Mouse (Mus musculus): ENCODE data around the gene Tmem182.

Tmem182 gene

DNA sequence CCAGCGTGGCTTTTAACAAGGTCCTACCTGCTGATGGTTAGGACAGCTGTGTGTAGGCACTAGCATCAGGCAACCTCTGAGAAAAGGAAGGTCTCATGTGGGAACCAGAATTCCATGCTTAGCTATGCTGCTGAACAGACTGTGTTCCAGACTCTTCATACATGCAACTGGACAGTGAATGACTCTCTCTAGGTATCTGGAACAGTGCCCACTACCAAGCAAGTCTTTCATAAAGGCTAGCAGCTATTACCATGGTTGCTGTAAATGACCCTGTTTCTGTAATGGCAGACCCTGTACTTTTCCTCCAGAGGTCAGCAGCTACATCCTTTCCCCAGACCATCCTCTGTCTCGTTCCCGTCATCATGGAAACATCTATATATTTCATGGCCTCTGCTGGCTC, 61.7 kb downstream of the Tmem182 start:
- DNase-seq (ENCODE audit: low spot score in 2 of 2) = no peak

DNA sequence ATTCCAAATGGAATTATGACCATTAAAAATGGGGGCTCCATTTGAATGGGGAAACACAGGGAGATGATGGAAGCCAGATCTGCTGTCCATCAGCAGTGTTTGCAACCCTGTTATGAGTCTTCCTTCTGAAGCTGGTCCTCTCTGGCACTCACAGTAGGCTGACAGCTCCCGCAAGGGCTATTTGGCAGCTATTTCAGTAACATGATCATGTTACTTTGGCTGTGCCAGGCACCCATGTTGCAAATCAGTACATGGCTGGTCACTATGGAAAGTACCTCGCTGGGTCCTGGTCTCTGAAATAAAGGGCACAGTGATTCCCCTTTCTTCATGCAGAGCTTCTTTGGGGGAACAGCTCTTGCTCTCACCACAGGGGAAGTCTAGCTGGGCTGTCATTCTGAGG, 62.2 kb downstream of the Tmem182 start:
- no peak for DNase-seq (ENCODE audit: low spot score in 2 of 2)

DNA sequence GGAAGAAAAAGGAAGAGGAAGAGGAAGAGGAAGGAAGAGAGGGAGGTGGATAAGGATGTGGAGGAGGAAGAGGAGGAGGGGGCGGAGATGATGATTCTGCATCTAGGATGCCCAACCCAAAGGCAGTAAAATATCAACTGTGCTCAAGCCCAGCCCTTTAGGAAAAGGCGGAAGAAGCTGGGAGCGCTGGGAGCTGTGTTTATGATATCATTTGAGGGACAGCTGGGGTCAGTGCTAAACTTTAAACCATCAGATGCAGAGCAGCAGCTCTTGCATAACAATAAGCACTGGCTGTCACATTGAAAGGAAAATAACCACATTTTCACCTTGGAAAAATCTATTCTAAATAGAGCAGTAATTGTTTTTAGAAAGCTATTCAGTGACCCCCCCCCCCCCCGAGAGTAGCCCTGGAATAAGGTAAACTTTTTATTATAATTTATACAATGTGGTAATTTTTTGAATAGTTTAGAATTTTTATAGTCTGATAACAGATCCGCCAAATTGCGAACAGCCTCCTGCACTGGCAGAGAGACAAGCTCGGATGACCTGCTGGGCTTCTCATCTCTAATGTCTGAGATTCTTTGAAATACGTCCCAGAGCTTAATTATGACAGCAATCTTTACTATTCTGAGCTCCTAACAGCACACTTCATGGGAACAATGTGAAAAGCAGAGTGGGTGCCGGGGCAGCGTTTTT, 68.5 kb downstream of the Tmem182 start:
- no peak for DNase-seq (ENCODE audit: low spot score in 2 of 2)

DNA sequence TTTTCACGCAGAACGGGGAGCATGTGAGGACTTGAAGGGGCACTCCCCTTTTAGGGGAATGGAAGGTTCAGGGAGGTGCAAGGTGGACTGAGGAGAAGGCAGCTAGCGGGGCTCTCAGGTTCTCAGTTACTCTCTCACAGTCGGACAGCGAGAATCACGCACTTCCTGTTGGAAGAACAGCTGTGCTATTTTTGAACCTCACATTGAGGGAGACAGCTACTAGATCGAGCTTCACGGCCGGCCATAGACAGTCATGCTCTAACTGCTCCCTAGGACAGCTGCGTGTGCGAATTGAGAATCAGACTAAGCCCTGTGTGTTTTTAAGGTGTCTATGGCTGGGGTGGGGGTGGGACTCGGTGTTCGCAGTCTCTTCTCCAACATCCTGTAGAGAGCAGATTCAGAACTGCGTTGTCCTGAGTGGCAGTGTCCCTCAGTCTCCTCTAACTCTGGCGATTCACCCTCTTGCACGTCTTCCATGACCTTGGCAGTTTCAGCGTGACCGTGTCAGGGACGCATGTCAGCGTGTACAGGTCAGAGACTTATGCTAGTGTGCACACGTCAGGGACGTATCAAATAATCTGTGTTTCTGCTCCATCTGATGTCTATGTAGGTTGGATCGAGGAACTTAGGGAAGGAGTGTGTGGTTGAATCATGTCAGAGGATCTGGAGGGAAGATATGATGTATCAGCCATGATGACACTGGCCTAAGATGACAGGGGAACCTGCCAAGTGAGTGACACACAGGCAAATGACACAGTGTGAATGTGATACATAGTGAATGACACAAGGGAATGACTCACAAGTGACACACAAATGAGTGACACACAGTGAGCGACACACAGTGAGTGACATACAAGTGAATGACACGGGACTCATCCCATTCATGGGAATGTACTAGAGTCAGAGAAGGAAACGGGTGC, 69.3 kb downstream of the Tmem182 start:
- no peak for DNase-seq (ENCODE audit: low spot score in 2 of 2)

GRCm38 (mm10) chr1:40879051-40879450, 73.7 kb downstream of the Tmem182 start:
- DNase-seq (ENCODE audit: low spot score in 2 of 2) = peak; percentile 4 to 18

GRCm38 (mm10) chr1:40879526-40879925, 74.1 kb downstream of the Tmem182 start:
- DNase-seq (ENCODE audit: low spot score in 2 of 2) = no peak

DNA sequence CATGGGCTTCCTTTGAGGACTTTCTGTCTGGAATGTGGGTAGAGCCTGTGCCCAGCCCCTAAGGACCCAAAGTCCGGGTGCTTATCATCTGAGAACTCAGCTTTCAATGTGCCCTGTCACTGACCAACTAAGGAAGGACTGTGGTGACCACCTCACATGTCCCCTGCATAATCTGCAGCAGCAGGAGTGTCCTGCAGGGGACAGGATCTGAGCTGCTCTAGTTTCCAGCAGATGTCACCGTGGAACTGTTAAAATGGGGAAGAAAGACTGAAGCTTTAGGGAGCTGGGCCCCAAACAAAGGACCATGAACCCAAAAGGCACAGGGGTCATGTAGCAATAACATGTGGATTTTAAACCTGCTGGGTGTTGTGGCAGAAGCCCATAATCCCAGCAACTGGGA, 75.1 kb downstream of the Tmem182 start:
- no peak for DNase-seq (ENCODE audit: low spot score in 2 of 2)

DNA sequence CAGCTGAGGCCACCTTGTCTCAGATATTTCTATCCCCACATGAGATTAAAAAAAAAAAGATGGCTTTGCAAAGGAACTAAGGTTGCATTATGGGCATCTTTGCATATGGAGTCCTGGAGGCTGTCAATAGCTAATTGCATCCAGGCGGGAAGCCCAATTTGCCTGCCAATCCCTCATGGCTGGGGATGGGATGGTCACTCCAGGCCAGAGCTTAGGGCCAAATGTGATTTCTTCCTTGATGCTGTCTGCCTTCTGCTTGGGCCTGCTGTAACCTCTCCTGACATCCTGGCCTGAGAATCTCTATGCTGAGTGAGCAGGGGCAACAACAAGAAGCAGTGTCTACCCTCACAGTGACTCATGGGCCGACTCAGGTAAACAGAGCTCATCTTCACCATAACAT, 78.5 kb downstream of the Tmem182 start:
- no peak for DNase-seq (ENCODE audit: low spot score in 2 of 2)

- DNase-seq (ENCODE audit: low spot score in 2 of 2) = no peak
These were observed 79.5 kb downstream of the Tmem182 start for GRCm38 (mm10) chr1:40884943-40885342.

GRCm38 (mm10) chr1:40887673-40888072, 82.3 kb downstream of the Tmem182 start:
- peak in 1 of 2 experiments; percentile 3 for DNase-seq (ENCODE audit: low spot score in 2 of 2)

DNA sequence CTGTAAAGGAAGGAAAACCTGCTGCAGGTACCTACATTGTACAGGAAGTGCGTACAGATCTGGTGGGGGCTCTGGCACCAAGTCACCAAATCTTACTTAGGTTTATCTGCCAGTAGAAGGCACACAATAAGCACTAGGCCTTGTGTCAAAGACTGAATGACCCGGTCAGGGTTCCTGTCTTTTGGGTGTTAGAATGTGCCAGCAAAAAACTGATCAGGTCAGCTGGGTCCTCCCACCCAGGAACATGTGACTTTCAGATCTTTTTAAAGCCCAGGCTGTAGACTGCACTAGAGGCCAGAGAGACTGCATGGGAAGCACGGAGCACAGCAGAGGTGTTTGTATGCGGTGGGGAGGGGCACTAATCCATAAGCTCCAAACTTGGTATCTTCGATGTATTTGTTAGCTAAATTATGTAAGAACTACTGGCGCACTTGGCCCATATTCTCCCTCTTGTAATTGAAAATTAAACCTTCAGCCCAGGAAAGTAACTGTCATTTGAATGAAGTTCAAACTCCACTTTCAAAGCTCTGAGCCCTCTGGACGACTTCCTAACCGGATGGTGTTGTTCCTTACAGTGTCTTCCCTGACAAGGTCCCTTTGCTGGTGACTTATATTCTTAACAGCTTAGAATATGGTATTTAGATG, 83.1 kb downstream of the Tmem182 start:
- no peak for DNase-seq (ENCODE audit: low spot score in 2 of 2)

GRCm38 (mm10) chr1:40889617-40890016, 84.2 kb downstream of the Tmem182 start:
- no peak for DNase-seq (ENCODE audit: low spot score in 2 of 2)

- no peak for DNase-seq (ENCODE audit: low spot score in 2 of 2)
These were observed 84.8 kb downstream of the Tmem182 start for GRCm38 (mm10) chr1:40890246-40890645.

- DNase-seq (ENCODE audit: low spot score in 2 of 2) = no peak
These were observed 98.3 kb downstream of the Tmem182 start for GRCm38 (mm10) chr1:40903712-40904111.

All from urinary bladder, postnatal 36 days (tissue).